Mouse (Mus musculus): ENCODE data around the gene P3h4. TPM values are rescaled to one million over a fixed set of nuclear protein-coding genes. Genes with fewer than 3 reads are reported as not detected.
"Not testable (repeated sequence)": the region's sequence is repeated elsewhere in the genome, so short reads cannot be mapped to it uniquely, and the experiment has no call there.

P3h4 gene
- total RNA-seq, 4 experiments from 2014 or later: 13.7 to 19.4 (median 16.4) TPM

DNA sequence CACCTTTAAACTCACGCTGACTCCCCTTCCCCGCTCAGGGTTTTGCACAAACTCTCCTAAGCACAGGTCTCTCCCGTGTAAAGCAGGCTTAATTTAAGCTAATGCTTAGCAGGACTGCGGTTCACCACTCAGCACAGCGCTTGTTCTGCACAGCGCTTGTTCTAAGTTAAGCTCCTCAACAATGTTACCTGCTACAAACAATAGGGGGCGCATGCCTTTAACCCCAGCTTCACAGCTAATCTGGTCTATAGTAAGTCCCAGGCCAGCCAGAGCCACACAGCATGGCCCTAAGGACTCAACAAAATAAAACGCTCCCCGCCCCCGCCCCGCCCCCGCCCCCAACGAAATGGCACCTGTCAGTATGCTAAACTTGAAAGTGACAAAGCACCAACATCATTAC lies 53.6 kb downstream of the P3h4 start:
- DNase-seq (ENCODE audit: low spot score): not testable (repeated sequence)

DNA sequence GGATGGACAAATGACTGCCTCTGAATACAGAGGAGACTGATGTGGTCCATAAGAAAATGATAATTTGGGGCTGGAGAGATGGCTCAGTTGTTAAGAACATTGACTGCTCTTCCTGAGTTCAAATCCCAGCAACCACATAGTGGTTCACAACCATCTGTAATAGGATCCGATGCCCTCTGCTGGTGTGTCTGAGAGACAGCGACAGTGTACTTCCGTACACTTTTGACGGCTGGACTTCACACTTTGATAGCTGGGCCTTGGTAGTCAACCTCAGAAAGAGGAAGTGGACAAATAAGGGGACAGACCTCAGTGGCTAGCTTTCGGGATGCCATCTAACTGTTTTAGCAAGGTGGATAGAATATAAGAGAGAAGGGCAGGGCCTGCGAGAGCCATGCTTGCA lies 54.5 kb downstream of the P3h4 start:
- no peak for DNase-seq (ENCODE audit: low spot score)

Small RNA genes within 50 kb of the gene (microRNA-seq; reads per million reads assigned to microRNA genes)
- gene Gm27374: not detected

Other genes with a start within 250 kb of the P3h4 start
- gene Krt9, start 221.6 kb downstream of the P3h4 start, total RNA-seq (2022): not detected
- under 1 TPM in 2 of 4 experiments, not detected in 2; 0.25 to 0.63 TPM for gene Krt14, start 207.3 kb downstream of the P3h4 start, total RNA-seq (2022)
- gene Krt16, start 165.9 kb downstream of the P3h4 start, total RNA-seq (2022): not detected
- gene Krt17, start 153.8 kb downstream of the P3h4 start, total RNA-seq (2022): not detected
- gene Krt42, start 145.0 kb downstream of the P3h4 start, total RNA-seq (2022): not detected
- gene Eif1, start 95.0 kb downstream of the P3h4 start, total RNA-seq (2022): 1,000 to 10,000 TPM; 1,527 to 1,967 (median 1,680) TPM
- gene Gast, start 80.4 kb downstream of the P3h4 start, total RNA-seq (2022): not detected
- 1 to 10 TPM; 1.0 to 2.5 (median 2.0) TPM for gene Hap1, start 58.7 kb downstream of the P3h4 start, total RNA-seq (2022)
- 100 to 1,000 TPM; 224 to 279 (median 261) TPM for gene Jup, start 17.1 kb downstream of the P3h4 start, total RNA-seq (2022)
- 10 to 100 TPM in 1 of 4 experiments, 1 to 10 TPM in 3; 9.0 to 11.1 (median 9.0) TPM for gene Fkbp10, start 861 bp upstream of the P3h4 start, total RNA-seq (2022)
- gene Nt5c3b, start 27.0 kb upstream of the P3h4 start, total RNA-seq (2022): 10 to 100 TPM; 18.8 to 28.0 (median 25.2) TPM
- under 1 TPM; 0.59 to 0.90 (median 0.77) TPM for gene Klhl10, start 27.1 kb upstream of the P3h4 start, total RNA-seq (2022)
- gene Klhl11, start 57.9 kb upstream of the P3h4 start, total RNA-seq (2022): 1 to 10 TPM; 5.7 to 6.7 (median 6.4) TPM
- gene Acly, start 113.2 kb upstream of the P3h4 start, total RNA-seq (2022): 10 to 100 TPM; 20.0 to 39.1 (median 27.5) TPM
- under 1 TPM; 0.08 to 0.53 (median 0.21) TPM for gene Ttc25, start 130.8 kb upstream of the P3h4 start, total RNA-seq (2022)
- gene Cnp, start 160.1 kb upstream of the P3h4 start, total RNA-seq (2022): 1 to 10 TPM; 5.0 to 5.7 (median 5.4) TPM
- 10 to 100 TPM; 49.3 to 59.3 (median 55.2) TPM for gene Nkiras2, start 204.4 kb upstream of the P3h4 start, total RNA-seq (2022)
- 100 to 1,000 TPM in 3 of 4 experiments, 10 to 100 TPM in 1; 89.7 to 121 (median 109) TPM for gene Dnajc7, start 205.3 kb upstream of the P3h4 start, total RNA-seq (2022)

Data from heart, adult 8-10 months (tissue).